ENCODE assay signal across 10 mouse cellular contexts in genomic region chr9:44607306-44607705, GRCm38 (mm10). TPM values are rescaled to one million over a fixed set of nuclear protein-coding genes. Genes with fewer than 3 reads are reported as not detected.
DNase-seq lines count a peak whose midpoint lies in the region; ATAC-seq lines count a peak whose summit lies in the region.
"Had no signal": no experiment of that assay in that cellular context is flagged by ENCODE, and none has a peak within 500 bp of the region (broad histone marks: within the 10 kb centered on the region; RNA-seq: fewer than 3 reads in every experiment).

No protein-coding gene starts in this region.

- no peak overlapping the region for H3K9ac ChIP-seq in heart, embryonic 15.5 days
- no peak overlapping the region for H3K9ac ChIP-seq in embryonic facial prominence, embryonic 12.5 days
- H3K9ac ChIP-seq in hindbrain, embryonic 15.5 days = no peak overlapping the region
- H3K9ac ChIP-seq in midbrain, embryonic 14.5 days (replicated peaks; ENCODE audit: low read length) = peak overlapping the region; percentile 16; the same call in 1 of the 2 replicates

- 36% methylated on average over 4 of the region's 4 CpGs for WGBS in heart, embryonic 15.5 days
- WGBS in embryonic facial prominence, embryonic 12.5 days = 63% methylated on average over 4 of the region's 4 CpGs
- WGBS in hindbrain, embryonic 15.5 days = 49% methylated on average over 4 of the region's 4 CpGs
- WGBS in midbrain, embryonic 14.5 days = 53% methylated on average over 4 of the region's 4 CpGs

- H3K4me3 ChIP-seq in heart, embryonic 15.5 days = peak overlapping the region; percentile 16
- H3K4me3 ChIP-seq in embryonic facial prominence, embryonic 12.5 days = peak overlapping the region; percentile 19
- peak overlapping the region; percentile 3; the same call in 1 of the 2 replicates for H3K4me3 ChIP-seq in hindbrain, embryonic 15.5 days
- peak overlapping the region; percentile 99 for H3K4me3 ChIP-seq in midbrain, embryonic 14.5 days (replicated peaks; ENCODE audit: low read depth, low read length)

- peaks cover 28% of the 10 kb centered on the region for H3K4me1 ChIP-seq in heart, embryonic 15.5 days (replicated peaks)
- peaks cover 16% of the 10 kb centered on the region for H3K4me1 ChIP-seq in embryonic facial prominence, embryonic 12.5 days
- peaks cover 50% of the 10 kb centered on the region for H3K4me1 ChIP-seq in hindbrain, embryonic 15.5 days (replicated peaks)
- peaks cover 36% of the 10 kb centered on the region for H3K4me1 ChIP-seq in midbrain, embryonic 14.5 days (ENCODE audit: control insufficient read depth, insufficient read depth, low read length)

- no peak for DNase-seq in heart, postnatal 4 days
- DNase-seq in midbrain, embryonic 14.5 days = no peak
- no peak for DNase-seq in retina, embryonic 14.5 days (ENCODE audit: low spot score)
- no peak for DNase-seq in embryo, embryonic 10.5 days (ENCODE audit: low spot score)
- no peak for DNase-seq in urinary bladder, postnatal 25 days (ENCODE audit: low spot score)
- DNase-seq: layer of hippocampus, postnatal 36 days had no signal

- peaks cover 38% of the 10 kb centered on the region for H3K36me3 ChIP-seq in heart, embryonic 15.5 days
- H3K36me3 ChIP-seq in embryonic facial prominence, embryonic 12.5 days = peaks cover 39% of the 10 kb centered on the region
- H3K36me3 ChIP-seq in hindbrain, embryonic 15.5 days = peaks cover 34% of the 10 kb centered on the region
- H3K36me3 ChIP-seq in midbrain, embryonic 14.5 days (ENCODE audit: control insufficient read depth, insufficient read depth, low read length) = peaks cover 41% of the 10 kb centered on the region

- no peak overlapping the region for H3K27ac ChIP-seq in heart, embryonic 15.5 days
- no peak overlapping the region for H3K27ac ChIP-seq in embryonic facial prominence, embryonic 12.5 days
- no peak overlapping the region for H3K27ac ChIP-seq in hindbrain, embryonic 15.5 days (replicated peaks)
- H3K27ac ChIP-seq in midbrain, embryonic 14.5 days (replicated peaks; ENCODE audit: low read depth, low read length) = no peak overlapping the region

- no peaks in the 10 kb centered on the region for H3K9me3 ChIP-seq in heart, embryonic 15.5 days (replicated peaks)
- H3K9me3 ChIP-seq in embryonic facial prominence, embryonic 12.5 days = no peaks in the 10 kb centered on the region
- H3K9me3 ChIP-seq in hindbrain, embryonic 15.5 days = no peaks in the 10 kb centered on the region
- no peaks in the 10 kb centered on the region for H3K9me3 ChIP-seq in midbrain, embryonic 14.5 days (ENCODE audit: control insufficient read depth, low read length)

- H3K4me2 ChIP-seq in heart, embryonic 15.5 days = peak overlapping the region; percentile 72
- peak overlapping the region; percentile 77 for H3K4me2 ChIP-seq in embryonic facial prominence, embryonic 12.5 days (replicated peaks)
- peak overlapping the region; percentile 95 for H3K4me2 ChIP-seq in hindbrain, embryonic 15.5 days
- peak overlapping the region; percentile 82 for H3K4me2 ChIP-seq in midbrain, embryonic 14.5 days (ENCODE audit: low read length)

- no peaks in the 10 kb centered on the region for H3K27me3 ChIP-seq in heart, embryonic 15.5 days
- no peaks in the 10 kb centered on the region for H3K27me3 ChIP-seq in embryonic facial prominence, embryonic 12.5 days
- no peaks in the 10 kb centered on the region for H3K27me3 ChIP-seq in hindbrain, embryonic 15.5 days
- H3K27me3 ChIP-seq in midbrain, embryonic 14.5 days (ENCODE audit: control insufficient read depth, insufficient read depth, low read length) = no peaks in the 10 kb centered on the region

- no peak for ATAC-seq in heart, embryonic 15.5 days (replicated peaks; ENCODE audit: insufficient number of reproducible peaks, insufficient read depth, low FRiP score, low read depth)
- no peak for ATAC-seq in embryonic facial prominence, embryonic 12.5 days (ENCODE audit: insufficient number of reproducible peaks, insufficient read depth, low FRiP score, low TSS enrichment)
- no peak for ATAC-seq in hindbrain, embryonic 15.5 days (ENCODE audit: low FRiP score, low read depth)
- ATAC-seq in midbrain, embryonic 14.5 days (ENCODE audit: low FRiP score, low TSS enrichment) = no peak

RNA-seq across cellular contexts. Expression of gene Ddx6, which starts 2.6 kb away (rescaled TPM):
- 10.7 and 10.9 TPM in 2 replicates for polyA plus RNA-seq in heart, embryonic 15.5 days (2015; fragmentation: Nextera tagmentation; extraction: Ambion mirVana)
- total RNA-seq in heart, postnatal 4 days (2021) = 100 to 1,000 TPM in 1 of 2 experiments, 10 to 100 TPM in 1; 99.8 to 101 TPM
- 28.3 and 28.8 TPM in 2 replicates for polyA plus RNA-seq in embryonic facial prominence, embryonic 12.5 days (2016; fragmentation: Nextera tagmentation; extraction: Ambion mirVana)
- polyA plus RNA-seq in hindbrain, embryonic 15.5 days (2015; fragmentation: Nextera tagmentation; extraction: Ambion mirVana) = 13.6 and 18.5 TPM in 2 replicates
- polyA plus RNA-seq in midbrain, embryonic 14.5 days (2014; fragmentation: Nextera tagmentation; extraction: Ambion mirVana) = 26.4 and 51.8 TPM in 2 replicates

RNA-seq across cellular contexts. Expression of gene Cxcr5, which starts 45.6 kb away (rescaled TPM):
- polyA plus RNA-seq in heart, embryonic 15.5 days (2015; fragmentation: Nextera tagmentation; extraction: Ambion mirVana) = 0.05 and 0.23 TPM in 2 replicates
- total RNA-seq in heart, postnatal 4 days (2021) = under 1 TPM; 0.14 to 0.29 TPM
- polyA plus RNA-seq in embryonic facial prominence, embryonic 12.5 days (2016; fragmentation: Nextera tagmentation; extraction: Ambion mirVana) = 0.08 TPM in 1 of 2 replicates, not detected in the other
- polyA plus RNA-seq in hindbrain, embryonic 15.5 days (2015; fragmentation: Nextera tagmentation; extraction: Ambion mirVana) = 0.09 TPM in 1 of 2 replicates, not detected in the other
- polyA plus RNA-seq in midbrain, embryonic 14.5 days (2014; fragmentation: Nextera tagmentation; extraction: Ambion mirVana) = 0.11 TPM in 1 of 2 replicates, not detected in the other
- total RNA-seq: layer of hippocampus, postnatal 36 days had no signal
- polyA plus RNA-seq: erythroblast, embryonic 14.5 days had no signal

Comparison
In these comparisons a context has a peak if more than half of its experiments do, and no peak if none do; other contexts are left out.
1. H3K4me3 ChIP-seq: peak in every context shown above with its lines; median percentile 99 in midbrain, embryonic 14.5 days; 19 in embryonic facial prominence, embryonic 12.5 days; 16 in heart, embryonic 15.5 days; 3 in hindbrain, embryonic 15.5 days.